Mouse (Mus musculus): Measurements from ENCODE around the gene Gramd1c. TPM values are rescaled to one million over a fixed set of nuclear protein-coding genes. Genes with fewer than 3 reads are reported as not detected.

The Gramd1c gene
- polyA plus RNA-seq (2017; shearing (Covaris generic)): 1 to 10 TPM; 3.9 to 5.8 (median 4.9) TPM

DNA sequence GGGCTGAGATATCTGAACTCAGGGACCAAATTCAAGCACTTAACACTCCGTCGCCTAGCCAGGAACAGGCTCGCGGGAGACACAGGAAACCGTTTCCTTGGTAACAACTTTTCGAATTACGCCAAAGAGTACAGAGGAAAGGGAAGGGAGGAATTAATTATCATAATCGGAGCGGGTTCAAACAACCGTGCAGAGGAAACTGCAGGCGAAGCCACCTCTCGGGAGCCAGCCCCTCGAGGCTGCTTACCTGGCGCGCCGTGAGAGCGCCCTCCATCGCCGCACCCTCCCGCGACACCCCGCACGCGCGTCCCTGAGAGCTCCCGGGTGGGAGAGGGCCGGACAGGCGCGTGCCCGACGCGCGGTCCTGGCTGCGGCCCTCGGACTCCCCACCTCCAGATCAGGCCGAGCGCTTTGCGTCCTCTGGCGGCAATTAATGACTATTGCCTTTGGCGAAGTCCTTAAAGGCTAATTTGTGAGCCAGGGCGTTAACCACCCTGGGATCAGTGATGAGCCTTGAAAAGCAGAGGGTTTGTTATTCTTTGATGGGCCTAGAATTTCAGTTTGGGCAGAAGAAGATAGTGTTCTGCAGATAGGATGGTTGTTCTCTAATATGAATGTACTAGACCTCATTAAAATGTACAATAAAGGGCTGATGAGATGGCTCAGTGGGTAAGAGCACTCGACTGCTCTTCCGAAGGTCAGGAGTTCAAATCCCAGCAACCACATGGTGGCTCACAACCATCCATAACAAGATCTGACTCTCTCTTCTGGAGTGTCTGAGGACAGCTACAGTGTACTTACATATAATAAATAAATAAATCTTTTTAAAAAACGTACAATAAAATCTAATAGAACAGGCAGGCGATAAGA lies at the start of gene Gramd1c:
Gene Gramd1c, minus strand, starts transcription at position 321 of the 870 bp plus-strand sequence.
- peak; percentile 70 for ATAC-seq

DNA sequence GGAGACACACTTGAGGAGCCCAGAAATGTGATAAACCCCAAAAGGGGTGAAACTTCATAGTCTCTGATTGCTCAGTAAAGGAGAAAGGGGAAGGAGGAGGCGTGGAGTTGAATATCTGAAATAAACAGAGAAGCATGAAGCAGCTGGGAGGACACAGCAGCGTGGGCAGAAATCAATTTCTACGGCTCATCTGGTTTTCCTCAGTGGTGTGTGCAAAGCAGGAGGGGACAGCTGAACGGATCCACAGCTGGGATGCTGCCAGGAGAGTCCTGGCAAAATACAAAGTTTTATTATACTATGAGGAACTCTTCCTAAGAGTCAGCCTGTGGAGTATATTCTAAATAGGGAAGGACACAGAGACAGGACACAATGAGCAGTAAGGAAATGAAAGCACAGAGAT lies 45.9 kb upstream of the Gramd1c start:
- ATAC-seq: no peak

DNA sequence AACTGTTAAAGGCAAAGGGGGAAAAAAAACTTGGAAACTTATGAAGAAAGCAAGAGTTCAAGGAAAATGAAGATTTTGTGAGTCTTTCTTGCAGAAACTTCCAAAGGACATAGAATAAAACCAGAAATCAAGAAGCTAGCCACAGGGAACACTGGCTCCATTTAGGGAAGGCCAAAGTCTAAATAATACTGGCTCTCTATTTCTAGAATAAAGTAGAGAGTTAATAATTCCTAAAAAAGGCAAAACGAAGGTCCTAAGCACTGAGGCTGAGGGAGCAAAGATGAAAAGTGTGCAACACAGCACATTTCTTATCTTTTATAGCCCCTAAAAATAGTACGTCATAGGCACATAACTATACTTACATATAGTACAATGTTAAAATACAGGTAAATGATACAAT lies 42.1 kb upstream of the Gramd1c start:
- ATAC-seq: no peak

DNA sequence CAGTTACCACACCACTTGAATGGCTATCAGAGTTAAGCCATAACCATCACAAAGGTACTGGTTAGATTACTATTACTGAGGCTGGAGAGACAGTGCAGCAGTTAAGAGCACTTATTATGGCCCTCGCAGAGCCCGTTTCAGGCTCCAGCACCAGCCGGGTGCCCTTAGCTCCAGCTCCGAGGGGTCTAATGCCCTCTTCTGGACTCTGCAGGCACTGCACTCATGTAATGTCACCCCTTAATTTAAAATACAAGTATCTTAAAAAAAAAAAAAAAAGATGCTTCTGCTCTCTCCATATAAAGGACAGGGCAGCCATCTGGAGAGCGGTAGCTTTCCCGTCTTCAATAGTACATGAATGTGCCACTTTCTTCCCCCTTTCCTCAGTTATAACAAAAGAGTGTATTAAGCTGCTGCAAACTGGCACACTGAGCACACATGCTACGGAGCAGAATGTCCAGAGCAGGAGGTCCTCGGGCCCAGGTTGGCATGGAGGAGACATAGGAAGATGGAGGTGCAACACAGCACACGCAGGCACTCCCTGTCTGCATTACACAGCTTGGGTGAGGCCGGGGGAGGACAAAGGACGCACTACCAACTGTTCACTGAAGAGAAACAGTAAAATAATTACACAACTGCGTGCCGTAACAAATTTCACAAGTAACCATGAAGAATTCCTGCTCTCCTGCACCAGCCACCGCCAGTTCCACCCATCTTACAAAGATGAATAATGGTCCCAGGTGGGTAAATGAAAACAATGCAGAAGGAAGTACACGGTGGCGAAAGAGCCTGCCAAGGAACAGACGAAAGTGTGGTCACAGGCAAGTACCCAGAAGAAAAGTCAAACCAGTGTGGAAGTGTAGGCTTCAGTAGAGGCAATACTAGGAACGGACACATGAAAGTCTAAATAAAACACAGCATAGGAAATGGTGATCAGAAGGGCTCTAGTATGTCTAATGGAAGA lies 40.9 kb upstream of the Gramd1c start:
- ATAC-seq: no peak

DNA sequence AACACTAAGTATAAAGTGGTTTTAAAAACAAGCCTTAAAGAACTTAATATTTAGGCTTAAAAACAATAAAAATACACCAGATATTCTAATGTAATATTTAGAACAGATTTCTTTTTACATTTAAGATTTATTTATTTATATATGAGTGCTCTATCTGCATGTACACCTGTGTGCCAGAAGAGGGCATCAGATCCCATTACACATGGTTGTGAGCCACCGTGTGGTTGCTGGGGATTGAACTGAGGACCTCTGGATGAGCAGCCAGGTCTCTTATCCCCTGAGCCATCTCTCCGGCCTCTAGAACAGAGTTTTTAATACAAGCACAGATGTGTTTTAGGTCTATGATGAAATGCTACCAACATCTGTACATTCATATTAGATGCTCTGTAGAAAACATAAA lies 39.8 kb upstream of the Gramd1c start:
- ATAC-seq: no peak

DNA sequence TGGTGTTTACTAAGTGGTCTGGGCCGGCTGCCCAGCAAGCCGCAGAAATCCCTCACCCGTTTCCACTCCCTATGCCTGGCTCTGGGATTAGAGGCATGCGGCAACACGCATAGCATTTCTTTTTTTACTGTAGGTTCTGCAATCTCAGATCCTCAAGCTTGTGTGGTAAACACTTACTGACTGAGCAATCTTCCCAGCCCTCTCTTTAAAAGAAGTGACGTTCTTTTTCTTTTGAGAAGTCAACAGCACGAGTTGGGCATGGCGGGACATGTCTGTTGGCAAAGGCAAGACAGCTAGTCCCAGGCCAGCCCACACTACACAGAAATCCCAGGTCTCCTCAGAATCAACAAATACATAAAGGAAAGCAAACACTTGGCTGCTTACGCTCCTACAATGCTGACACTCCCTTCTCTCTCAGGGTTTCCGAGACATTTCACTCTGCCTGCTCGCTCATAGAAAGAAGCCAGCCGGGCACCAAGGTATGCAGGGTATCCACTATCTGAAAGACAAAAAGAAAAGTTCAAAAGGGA lies 38.1 kb upstream of the Gramd1c start:
- no peak for ATAC-seq

DNA sequence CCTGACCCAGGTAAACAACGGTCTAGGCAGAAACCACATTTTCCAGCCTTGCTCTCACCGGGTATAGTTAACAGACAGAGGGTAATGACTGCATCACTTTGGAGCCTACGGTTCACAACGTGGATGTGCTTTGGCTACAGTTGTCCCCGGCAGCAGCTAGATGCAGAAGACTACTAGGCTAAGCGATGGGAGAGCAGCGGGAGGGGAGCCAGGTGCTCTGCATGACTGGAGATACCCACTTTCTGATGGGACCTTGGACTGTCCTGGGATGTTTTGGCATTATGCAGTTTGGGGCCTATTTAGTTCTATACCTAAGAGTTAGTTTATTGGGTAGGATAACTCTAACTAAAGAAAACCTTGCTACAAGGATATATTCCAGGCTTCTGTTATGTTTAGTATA lies 36.2 kb upstream of the Gramd1c start:
- ATAC-seq: no peak

DNA sequence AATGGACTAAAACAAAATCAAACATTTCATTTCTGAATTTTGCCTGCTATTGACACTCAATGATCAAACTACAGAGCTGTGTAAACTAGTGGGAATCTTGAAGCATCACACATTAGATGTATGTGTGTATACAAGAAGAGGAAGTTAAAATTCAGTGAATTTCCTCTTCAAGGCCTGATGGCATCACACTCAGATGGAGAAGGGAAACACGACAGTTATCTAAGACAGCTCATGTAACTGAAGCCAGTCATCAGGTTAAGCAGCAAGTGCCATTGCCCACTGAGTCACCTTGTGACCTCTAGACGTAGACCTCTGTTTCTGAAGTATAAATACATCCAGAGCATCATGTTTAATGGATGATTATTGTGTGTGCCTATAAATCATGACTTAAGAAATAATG lies 24.5 kb upstream of the Gramd1c start:
- no peak for ATAC-seq

DNA sequence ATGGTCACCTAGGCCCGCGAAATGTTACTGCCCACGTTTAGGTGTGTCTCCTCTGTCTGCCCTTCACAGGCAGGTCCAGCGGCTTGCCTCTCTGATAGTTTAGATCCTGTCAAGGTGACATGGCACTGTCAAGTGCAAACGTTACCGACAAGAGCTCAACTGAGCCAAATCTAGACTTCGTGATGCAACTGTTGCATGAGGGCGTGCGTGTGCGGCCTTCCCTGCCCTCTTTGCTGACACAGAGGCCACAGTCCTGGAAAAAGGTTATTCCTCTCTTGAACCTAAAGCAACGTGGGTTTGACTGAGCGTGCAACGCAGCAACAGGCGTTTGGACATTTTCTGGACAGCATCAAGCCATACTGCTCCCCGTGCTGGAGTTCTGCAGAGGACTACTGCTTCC lies 1.8 kb downstream of the Gramd1c start:
- no peak for ATAC-seq

DNA sequence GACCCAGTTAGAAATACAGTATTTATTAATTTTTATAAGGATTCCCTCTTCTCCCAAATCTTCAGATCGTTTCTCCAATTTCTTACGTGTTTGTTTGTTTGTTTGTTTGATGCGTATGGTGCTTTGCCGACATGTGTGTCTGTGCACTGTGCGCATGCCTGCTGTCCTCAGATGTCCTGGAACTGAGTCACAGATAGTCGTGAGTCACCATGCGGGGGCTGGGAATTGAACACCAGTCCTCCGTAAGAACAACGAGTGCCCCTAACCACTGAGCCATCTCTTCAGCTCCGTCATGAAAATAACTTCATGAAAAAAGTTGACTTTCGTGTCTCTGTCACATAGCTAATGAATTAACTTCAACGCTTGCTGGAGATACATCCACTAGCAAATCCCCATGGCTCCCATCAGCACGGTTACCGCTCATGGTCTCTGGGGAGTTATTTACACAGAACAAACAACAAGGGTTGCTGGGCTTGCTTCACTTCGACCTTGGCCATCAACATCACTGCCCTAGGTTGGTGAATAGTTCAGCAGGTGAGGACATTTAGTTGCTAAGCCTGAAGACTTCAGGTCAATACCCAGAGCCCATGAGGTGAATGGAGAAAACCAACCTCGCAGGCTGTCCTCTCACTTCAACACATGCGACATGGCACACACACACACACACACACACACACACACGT lies 2.4 kb downstream of the Gramd1c start:
- no peak for ATAC-seq

DNA sequence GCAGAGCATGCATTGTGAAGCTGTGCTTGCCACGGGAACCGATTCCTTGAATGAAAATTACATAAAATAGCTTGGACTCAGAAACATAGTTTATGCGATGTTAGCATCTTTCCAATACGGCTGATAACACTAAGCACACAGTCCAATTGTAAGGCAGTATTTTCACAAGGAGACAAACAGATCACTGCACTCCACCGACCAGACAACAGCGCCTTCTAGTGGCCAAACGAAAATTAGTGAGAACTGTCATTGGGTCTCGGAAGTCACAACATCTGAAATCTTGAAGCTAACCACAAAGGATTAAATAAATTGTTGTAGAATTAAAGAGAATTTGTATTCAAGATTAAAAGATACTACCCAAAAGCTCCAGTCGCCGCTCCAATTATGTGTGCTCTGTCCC lies 4.4 kb downstream of the Gramd1c start:
- no peak for ATAC-seq

DNA sequence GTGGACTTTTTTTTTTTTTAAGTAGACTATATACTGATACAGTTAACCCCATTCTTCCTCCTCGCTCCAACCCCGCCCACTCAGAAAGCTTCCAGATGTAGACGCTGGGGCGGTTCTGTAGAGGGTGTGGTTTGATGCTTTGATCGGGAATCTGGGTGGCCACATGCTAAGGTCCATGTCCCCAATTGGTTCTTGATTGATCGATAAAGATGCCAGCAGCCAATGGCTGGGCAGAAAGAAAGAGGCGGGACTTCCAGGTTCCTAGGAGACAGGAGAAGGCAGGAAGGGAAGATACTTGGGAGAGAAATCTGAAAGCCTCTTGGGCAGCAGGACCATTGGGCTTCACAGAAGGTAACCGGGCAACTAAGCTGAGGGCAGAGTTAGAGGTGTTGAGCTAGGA lies 7.4 kb downstream of the Gramd1c start:
- no peak for ATAC-seq

DNA sequence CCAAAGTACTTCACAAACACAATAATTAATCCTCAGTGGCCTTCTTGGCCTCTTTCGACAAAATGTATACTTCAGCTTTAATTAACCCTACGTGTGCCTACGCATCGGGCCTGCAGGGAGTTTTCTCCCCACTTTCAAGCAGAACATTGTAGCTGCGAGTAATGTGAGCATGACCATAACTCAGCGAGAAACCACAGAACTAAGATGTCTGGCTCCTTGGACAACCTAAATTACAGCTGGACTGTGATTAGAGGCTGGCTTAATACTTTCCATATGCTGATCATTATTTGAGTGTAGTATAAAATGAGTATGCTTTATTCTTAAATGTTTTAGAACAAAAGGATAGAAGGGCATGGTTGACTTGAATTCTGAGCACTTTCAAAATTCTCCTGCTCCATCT lies 9.9 kb downstream of the Gramd1c start:
- ATAC-seq: no peak

DNA sequence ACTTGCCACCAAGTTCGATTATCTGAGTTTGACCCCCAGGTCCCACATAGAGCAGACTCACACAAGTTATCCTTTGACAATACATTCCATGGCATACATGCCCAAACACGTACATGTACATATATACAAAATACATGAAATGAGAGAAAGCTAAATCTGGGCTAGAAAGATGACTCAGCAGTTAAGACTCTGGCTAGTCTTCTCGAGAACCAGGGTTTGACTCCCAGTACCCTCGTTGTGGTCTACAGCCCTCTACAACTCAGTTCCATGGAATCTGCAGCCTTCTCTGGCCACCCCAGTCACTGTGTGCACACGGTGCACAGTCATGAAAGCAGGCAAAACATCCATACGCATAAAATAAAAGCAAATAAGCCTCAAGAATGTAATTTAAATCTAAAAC lies 10.8 kb downstream of the Gramd1c start:
- no peak for ATAC-seq

DNA sequence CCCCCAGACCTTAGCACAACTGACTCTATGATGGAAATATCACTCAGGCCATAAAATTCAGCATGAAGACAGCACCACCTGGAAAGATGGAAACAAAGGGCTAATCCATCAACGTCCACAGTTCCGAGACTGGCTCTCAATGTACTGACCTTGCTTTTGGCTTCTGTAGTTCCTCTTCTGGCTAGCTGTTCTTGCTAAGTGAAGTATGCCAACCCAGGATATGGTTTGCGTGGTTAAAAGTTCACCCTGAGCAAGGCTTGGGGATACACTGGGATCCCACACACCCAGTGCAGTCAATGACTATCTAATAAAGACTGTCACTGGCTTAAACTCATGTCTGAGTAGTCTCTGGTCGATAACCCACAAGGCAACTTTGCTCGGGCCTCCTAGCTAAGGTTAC lies 13.0 kb downstream of the Gramd1c start:
- ATAC-seq: no peak

DNA sequence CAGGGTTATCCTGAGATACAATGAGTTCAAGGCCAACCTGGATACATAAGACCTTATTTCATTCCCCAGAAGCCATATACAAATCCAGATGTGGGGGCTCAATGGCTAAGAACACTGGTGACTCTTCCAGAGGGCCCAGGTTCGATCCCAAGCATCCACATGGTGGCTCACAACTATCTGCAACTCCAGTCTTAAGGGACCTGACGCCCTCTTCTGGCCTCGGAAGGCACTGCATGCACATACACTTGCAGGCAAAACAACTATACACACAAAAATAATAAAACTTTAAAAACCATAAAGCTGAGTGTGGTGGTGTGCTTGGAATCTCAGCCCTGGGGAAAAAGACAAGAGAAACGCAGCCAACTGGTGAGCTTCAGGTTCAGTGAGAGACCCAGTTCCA lies 24.0 kb downstream of the Gramd1c start:
- ATAC-seq: no peak

DNA sequence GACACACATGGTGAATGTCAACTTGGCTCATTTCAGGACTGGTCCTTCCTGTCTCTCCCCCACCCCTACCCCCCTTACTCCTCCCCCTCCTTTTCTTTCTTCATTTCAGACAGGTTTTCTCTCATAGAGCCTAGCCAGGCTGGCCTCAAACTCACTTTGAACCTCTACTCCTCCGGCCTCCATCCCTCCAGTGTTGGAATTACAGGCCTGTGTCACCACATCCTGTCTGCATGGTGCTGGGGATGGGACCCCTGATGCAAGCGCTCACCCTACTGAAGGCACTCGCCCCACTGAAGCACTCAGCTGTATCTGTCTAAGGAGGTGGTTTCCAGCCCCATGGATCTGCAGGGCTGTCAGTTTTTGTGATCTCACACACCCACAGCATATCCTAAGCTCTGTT lies 27.9 kb downstream of the Gramd1c start:
- ATAC-seq: no peak

DNA sequence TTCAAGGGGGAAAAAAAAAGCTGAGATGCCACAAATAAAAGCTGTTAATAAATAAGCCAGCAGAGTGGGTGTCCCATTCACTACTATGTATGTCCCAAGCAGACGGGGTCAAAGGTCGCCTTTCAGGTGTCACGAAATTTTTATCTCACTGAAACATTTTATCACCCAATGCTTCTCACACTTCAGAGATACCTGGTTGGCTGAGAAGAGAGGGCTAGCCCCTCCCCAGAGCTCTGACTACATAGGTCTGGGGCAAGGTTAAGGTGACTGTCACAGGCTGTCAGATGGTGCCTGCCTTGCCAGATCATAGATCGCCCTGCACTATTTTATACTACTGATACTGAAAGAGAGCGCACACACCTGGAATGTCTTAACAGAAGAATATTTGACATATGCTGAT lies 29.8 kb downstream of the Gramd1c start:
- no peak for ATAC-seq

DNA sequence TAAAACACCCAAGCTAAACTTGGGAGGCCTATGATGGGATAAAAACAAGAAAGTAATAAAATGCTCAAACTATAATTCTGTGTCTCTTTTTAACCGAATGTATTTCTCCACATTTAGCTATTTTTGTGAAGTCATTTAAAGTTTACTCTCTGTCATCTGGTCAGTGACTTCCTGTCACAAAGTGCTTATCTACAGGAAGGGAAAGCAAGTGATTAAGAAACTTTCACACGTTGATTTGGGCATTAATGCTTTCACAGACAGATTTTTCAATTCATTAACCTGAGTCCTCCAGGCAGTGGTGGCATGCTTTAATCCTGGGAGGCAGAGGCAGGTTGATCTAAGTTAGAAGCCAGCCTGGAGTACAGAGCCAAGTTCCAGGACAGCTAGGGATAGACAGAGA lies 33.9 kb downstream of the Gramd1c start:
- no peak for ATAC-seq

DNA sequence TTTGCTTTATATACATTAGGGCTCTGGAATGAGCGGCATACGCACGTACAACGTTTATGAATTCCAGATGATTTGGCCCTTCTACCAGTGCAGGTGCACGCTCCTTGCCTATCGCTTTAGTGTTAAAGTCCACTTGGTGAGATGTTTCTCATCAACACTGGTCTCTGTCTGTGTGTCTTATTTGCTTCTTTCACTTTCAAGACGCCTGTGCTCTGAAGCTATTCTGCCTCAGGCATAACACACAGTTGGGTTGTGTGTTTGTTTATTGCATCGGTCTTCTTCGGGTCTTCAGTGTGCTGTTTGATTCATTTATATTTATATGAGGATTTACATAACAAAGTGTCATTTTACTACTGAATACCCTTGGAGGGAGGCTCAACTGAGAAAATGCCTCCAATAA lies 36.3 kb downstream of the Gramd1c start:
- ATAC-seq: no peak

DNA sequence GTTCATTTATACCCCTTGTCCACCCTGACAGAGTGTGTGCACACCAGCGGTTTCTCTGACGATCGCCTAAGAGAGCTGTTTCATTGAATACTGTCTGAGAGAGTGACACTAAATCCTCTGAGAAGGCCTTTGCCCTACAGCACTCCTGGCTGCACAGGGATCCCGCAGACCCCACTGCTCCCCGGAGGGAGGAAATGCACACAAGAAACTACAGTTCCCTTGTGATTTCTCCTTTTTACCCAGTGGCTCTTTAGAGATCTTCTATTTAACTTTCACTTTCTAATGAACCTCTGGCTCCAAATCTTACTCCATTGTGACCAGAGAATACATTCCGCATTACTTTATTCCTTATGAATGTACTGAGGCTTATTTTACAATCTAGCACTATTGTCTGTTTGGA lies 36.9 kb downstream of the Gramd1c start:
- peak; percentile 28 for ATAC-seq

DNA sequence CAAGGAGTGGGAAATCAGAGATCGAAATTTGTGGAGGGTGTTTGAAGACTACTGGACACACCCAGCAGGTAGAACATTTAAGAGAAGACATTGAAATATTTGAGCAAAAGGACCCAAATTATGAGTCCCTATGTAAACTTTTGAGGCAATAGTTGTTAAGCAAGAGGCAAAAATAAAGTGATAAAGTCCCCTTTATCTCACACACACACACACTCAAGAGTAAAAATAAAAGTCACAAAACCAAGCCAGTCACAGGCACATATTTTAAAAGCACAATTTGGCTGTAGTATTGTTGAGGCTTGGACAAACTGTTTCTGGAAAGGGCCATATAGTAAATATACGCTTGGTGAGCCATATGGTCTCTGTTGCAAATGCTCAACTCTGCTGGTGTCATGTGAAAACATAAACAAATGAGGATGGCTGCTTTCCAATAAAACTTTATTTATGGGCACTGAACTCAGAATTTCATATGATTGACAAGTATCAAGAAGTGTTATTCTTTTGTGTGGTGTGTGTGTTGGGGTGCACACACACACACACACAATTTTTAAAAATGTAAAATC lies 44.1 kb downstream of the Gramd1c start:
- ATAC-seq: no peak

DNA sequence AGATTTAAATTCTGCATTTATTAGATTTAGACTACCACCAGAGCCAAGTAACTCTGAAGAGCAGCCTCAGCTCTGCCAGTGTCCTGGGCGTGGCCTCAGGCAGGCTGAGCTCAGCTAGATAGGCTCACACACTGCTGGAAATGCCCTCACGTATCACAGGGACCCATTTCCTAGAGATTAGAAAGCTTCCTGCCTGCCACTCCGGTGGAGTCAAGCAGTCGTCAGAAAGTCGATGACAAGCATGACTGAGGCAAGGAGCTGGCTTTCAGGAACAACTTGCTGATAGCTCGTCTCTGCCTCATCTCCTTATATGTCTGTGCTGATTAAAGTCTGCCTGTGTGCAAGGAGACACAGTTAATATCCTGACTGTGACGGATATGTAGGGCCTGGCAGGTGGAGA lies 44.8 kb downstream of the Gramd1c start:
- ATAC-seq: no peak
